Mouse (Mus musculus) liver, embryonic 15.5 days (tissue): Measurements from ENCODE around the gene Dnajc12. TPM values are rescaled to one million over a fixed set of nuclear protein-coding genes. Genes with fewer than 3 reads are reported as not detected.
A peak's percentile ranks its signal among the peaks of the same experiment; 100 is the strongest.
"Not testable (repeated sequence)": the region's sequence is repeated elsewhere in the genome, so short reads cannot be mapped to it uniquely, and the experiment has no call there.

Experiments
- ATAC-seq: fragments of 200-750 bp; cut with Nextera tagmentation; 2 replicates; pipeline ENCODE4 v1.8.0; 2017; ENCODE audit warnings: moderate number of reproducible peaks, mild to moderate bottlenecking, moderate library complexity; ENCODE audit not compliant: insufficient read depth
- H3K27ac ChIP-seq: fragments of 300-500 bp; sonication (generic); replicated peaks from 2 replicates; pipeline ENCODE4 v1.5.1; 2015; ENCODE audit warnings: mild to moderate bottlenecking, inconsistent platforms
- H3K27me3 ChIP-seq: fragments of 300-500 bp; sonication (generic); 2 replicates; pipeline ENCODE4 v1.6.1; 2015; ENCODE audit warnings: mild to moderate bottlenecking, inconsistent platforms
- H3K36me3 ChIP-seq: fragments of 300-500 bp; sonication (generic); replicated peaks from 2 replicates; pipeline ENCODE4 v1.6.1; 2015; ENCODE audit warnings: moderate library complexity, mild to moderate bottlenecking, inconsistent platforms
- H3K4me1 ChIP-seq: fragments of 300-500 bp; sonication (generic); replicated peaks from 2 replicates; pipeline ENCODE4 v1.6.1; 2015; ENCODE audit warnings: inconsistent platforms
- H3K4me2 ChIP-seq: fragments of 300-500 bp; sonication (generic); 2 replicates; pipeline ENCODE4 v1.6.1; 2015; ENCODE audit warnings: moderate library complexity, mild to moderate bottlenecking, inconsistent platforms
- H3K4me3 ChIP-seq: fragments of 300-500 bp; sonication (generic); replicated peaks from 2 replicates; pipeline ENCODE4 v1.5.1; 2015; ENCODE audit warnings: mild to moderate bottlenecking, inconsistent platforms
- H3K9ac ChIP-seq: fragments of 300-500 bp; sonication (generic); 2 replicates; pipeline ENCODE4 v1.6.1; 2015; ENCODE audit warnings: moderate library complexity, mild to moderate bottlenecking, inconsistent platforms
- H3K9me3 ChIP-seq: fragments of 300-500 bp; sonication (generic); replicated peaks from 2 replicates; pipeline ENCODE4 v1.6.1; 2016; ENCODE audit warnings: inconsistent platforms
- WGBS: fragments of 180-500 bp; shearing (Covaris S2); methylation state at CpG from one replicate; pipeline ENCODE4 v1.1.7; 2015; ENCODE audit warnings: mixed read lengths; ENCODE audit not compliant: insufficient replicate concordance; 5-methylcytosine and 5-hydroxymethylcytosine counted together
- polyA plus RNA-seq: library from polyadenylated mRNA; unstranded; fragments of >200 nt; fragmentation: Nextera tagmentation; extraction: Ambion mirVana; gene quantifications from 2 replicates; pipeline ENCODE4 v1.2.1, GENCODE M21; 2015

Gene Dnajc12
- polyA plus RNA-seq, 1 experiment from 2014 or later, result 16.7 TPM

GRCm38 (mm10) chr10:63432099-63432498, 49.9 kb downstream of the Dnajc12 start:
- Histone ChIP-seq H3K4me3 (no peak overlapping the region), H3K4me2 (no peak overlapping the region), H3K27ac (no peak overlapping the region), H3K9me3 (no peaks in the 10 kb centered on the region), H3K9ac (no peak overlapping the region), H3K4me1 (peaks cover 21% of the 10 kb centered on the region), H3K36me3 (no peaks in the 10 kb centered on the region), H3K27me3 (no peaks in the 10 kb centered on the region)
- no peak for ATAC-seq
- WGBS, result 81% methylated on average over 8 of the region's 8 CpGs

- Histone ChIP-seq H3K9ac (no peak overlapping the region), H3K27me3 (no peaks in the 10 kb centered on the region), H3K4me1 (peaks cover 21% of the 10 kb centered on the region), H3K4me3 (no peak overlapping the region), H3K36me3 (no peaks in the 10 kb centered on the region), H3K27ac (no peak overlapping the region), H3K4me2 (no peak overlapping the region), H3K9me3 (no peaks in the 10 kb centered on the region)
- no peak for ATAC-seq
- 15% methylated on average over 2 of the region's 2 CpGs for WGBS
Observed at GRCm38 (mm10) chr10:63432887-63433286, 50.6 kb downstream of the Dnajc12 start.

GRCm38 (mm10) chr10:63438736-63439262, 56.6 kb downstream of the Dnajc12 start:
- Histone ChIP-seq H3K27me3 (no peaks in the 10 kb centered on the region), H3K36me3 (no peaks in the 10 kb centered on the region), H3K4me1 (0 out of 2 replicates have a peak, but pooled peaks cover under 1% of the 10 kb centered on the region), H3K4me3 (no peak overlapping the region), H3K4me2 (no peak overlapping the region), H3K27ac (no peak overlapping the region), H3K9ac (no peak overlapping the region), H3K9me3 (no peaks in the 10 kb centered on the region)
- ATAC-seq, result no peak

GRCm38 (mm10) chr10:63439694-63440228, 57.5 kb downstream of the Dnajc12 start:
- H3K27ac ChIP-seq, result no peak overlapping the region
- H3K4me2 ChIP-seq, result no peak overlapping the region
- no peaks in the 10 kb centered on the region for H3K27me3 ChIP-seq
- no peaks in the 10 kb centered on the region for H3K36me3 ChIP-seq
- H3K4me3 ChIP-seq, result no peak overlapping the region
- 0 out of 2 replicates have a peak, but pooled peaks cover 5% of the 10 kb centered on the region for H3K4me1 ChIP-seq
- H3K9ac ChIP-seq, result no peak overlapping the region
- 33% methylated on average over 7 of the region's 7 CpGs for WGBS
- ATAC-seq, result no peak
- H3K9me3 ChIP-seq, result no peaks in the 10 kb centered on the region

- WGBS, result 53% methylated on average over 13 of the region's 13 CpGs
- ATAC-seq, result peak; percentile 95
Observed at GRCm38 (mm10) chr10:63444602-63445387, 62.6 kb downstream of the Dnajc12 start.

GRCm38 (mm10) chr10:63453926-63454325, 71.7 kb downstream of the Dnajc12 start:
- no peaks in the 10 kb centered on the region for H3K36me3 ChIP-seq

More at GRCm38 (mm10) chr10:63444602-63445387, 62.6 kb downstream of the Dnajc12 start:
- H3K4me3 ChIP-seq, H3K4me2 ChIP-seq, H3K9me3 ChIP-seq, H3K27me3 ChIP-seq, H3K4me1 ChIP-seq, H3K9ac ChIP-seq, H3K36me3 ChIP-seq: not testable (repeated sequence)
- H3K27ac ChIP-seq, result peak overlapping the region; percentile 55

GRCm38 (mm10) chr10:63455110-63455878, 73.1 kb downstream of the Dnajc12 start:
- no peak overlapping the region for H3K4me3 ChIP-seq
- H3K4me1 ChIP-seq, result no peaks in the 10 kb centered on the region
- no peaks in the 10 kb centered on the region for H3K27me3 ChIP-seq
- H3K36me3 ChIP-seq, result no peaks in the 10 kb centered on the region
- H3K4me2 ChIP-seq, result no peak overlapping the region
- 38% methylated on average over 8 of the region's 8 CpGs for WGBS
- no peaks in the 10 kb centered on the region for H3K9me3 ChIP-seq
- no peak for ATAC-seq
- H3K9ac ChIP-seq, result no peak overlapping the region
- H3K27ac ChIP-seq, result no peak overlapping the region

More at GRCm38 (mm10) chr10:63453926-63454325, 71.7 kb downstream of the Dnajc12 start:
- whole genome bisulfite sequencing, result 50% methylated on average over 4 of the region's 4 CpGs
- Histone ChIP-seq H3K9me3 (no peaks in the 10 kb centered on the region), H3K4me2 (no peak overlapping the region), H3K27ac (no peak overlapping the region), H3K9ac (no peak overlapping the region), H3K4me3 (no peak overlapping the region), H3K27me3 (no peaks in the 10 kb centered on the region), H3K4me1 (no peaks in the 10 kb centered on the region)
- ATAC-seq, result no peak

GRCm38 (mm10) chr10:63457292-63458128, 75.3 kb downstream of the Dnajc12 start:
- Histone ChIP-seq H3K27me3 (no peaks in the 10 kb centered on the region), H3K9ac (no peak overlapping the region), H3K4me3 (no peak overlapping the region), H3K36me3 (no peaks in the 10 kb centered on the region), H3K4me1 (no peaks in the 10 kb centered on the region), H3K27ac (no peak overlapping the region), H3K4me2 (no peak overlapping the region; the same call in 1 of the 2 replicates), H3K9me3 (no peaks in the 10 kb centered on the region)
- ATAC-seq, result no peak
- 54% methylated on average over 17 of the region's 17 CpGs for WGBS
